Mouse (Mus musculus) embryonic facial prominence, embryonic 11.5 days (tissue): ENCODE data around the gene Fam198b. TPM values are rescaled to one million over a fixed set of nuclear protein-coding genes. Genes with fewer than 3 reads are reported as not detected.
A peak's percentile ranks its signal among the peaks of the same experiment; 100 is the strongest.

Experiments
- ATAC-seq: fragments of 200-750 bp; cut with Nextera tagmentation; replicated peaks from 2 replicates; pipeline ENCODE4 v1.8.0; 2017; ENCODE audit warnings: low read depth; ENCODE audit not compliant: insufficient number of reproducible peaks, low FRiP score, low TSS enrichment
- DNase-seq: peaks from one replicate; pipeline ENCODE4 v3.0.0-alpha.2; 2015; ENCODE audit warnings: low spot score
- H3K27ac ChIP-seq: fragments of 300-500 bp; sonication (generic); replicated peaks from 2 replicates; pipeline ENCODE4 v1.5.1; 2014; ENCODE audit warnings: mild to moderate bottlenecking, low read depth, low read length, control low read depth
- H3K27me3 ChIP-seq: fragments of 300-500 bp; sonication (generic); 2 replicates; pipeline ENCODE4 v1.6.1; 2014; ENCODE audit warnings: mild to moderate bottlenecking, low read length, moderate library complexity, mixed read lengths; ENCODE audit not compliant: control insufficient read depth, insufficient read depth
- H3K36me3 ChIP-seq: fragments of 300-500 bp; sonication (generic); replicated peaks from 2 replicates; pipeline ENCODE4 v1.6.1; 2014; ENCODE audit warnings: low read depth, mild to moderate bottlenecking, low read length, moderate library complexity, mixed read lengths; ENCODE audit not compliant: control insufficient read depth, insufficient read depth
- H3K4me1 ChIP-seq: fragments of 300-500 bp; sonication (generic); 2 replicates; pipeline ENCODE4 v1.6.1; 2014; ENCODE audit warnings: low read length, mixed read lengths; ENCODE audit not compliant: control insufficient read depth, insufficient read depth
- H3K4me2 ChIP-seq: fragments of 300-500 bp; sonication (generic); 2 replicates; pipeline ENCODE4 v1.6.1; 2014; ENCODE audit warnings: low read depth, mild to moderate bottlenecking, control low read depth, low read length, moderate library complexity
- H3K4me3 ChIP-seq: fragments of 300-500 bp; sonication (generic); 2 replicates; pipeline ENCODE4 v1.5.1; 2014; ENCODE audit warnings: low read depth, low read length, control low read depth
- H3K9ac ChIP-seq: fragments of 300-500 bp; sonication (generic); replicated peaks from 2 replicates; pipeline ENCODE4 v1.6.1; 2014; ENCODE audit warnings: mild to moderate bottlenecking, control low read depth, low read length
- H3K9me3 ChIP-seq: fragments of 300-500 bp; sonication (generic); replicated peaks from 2 replicates; pipeline ENCODE4 v1.6.1; 2016; ENCODE audit warnings: mild to moderate bottlenecking, low read length, inconsistent platforms, mixed read lengths; ENCODE audit not compliant: control insufficient read depth
- WGBS: fragments of 180-500 bp; shearing (Covaris S2); extraction: QIAGEN DNeasy Blood & Tissue Kit; methylation state at CpG from one replicate; pipeline ENCODE4 v1.1.7; 2014; 5-methylcytosine and 5-hydroxymethylcytosine counted together
- polyA plus RNA-seq: library from polyadenylated mRNA; unstranded; fragments of >200 nt; fragmentation: Nextera tagmentation; extraction: Ambion mirVana; gene quantifications from 2 replicates; pipeline ENCODE4 v1.2.1, GENCODE M21; 2014

Gene Fam198b
- 2.5 and 3.2 TPM in 2 replicates for polyA plus RNA-seq

GRCm38 (mm10) chr3:79884305-79884704 lies at the start of gene Fam198b:
Fam198b (plus strand) TSS chr3:79884533.
- Histone ChIP-seq H3K4me2 (no peak within 1 kb of the TSS), H3K36me3 (no peaks in the 10 kb centered on the region), H3K9ac (no peak within 1 kb of the TSS), H3K27ac (no peak within 1 kb of the TSS), H3K9me3 (no peaks in the 10 kb centered on the region), H3K27me3 (no peaks in the 10 kb centered on the region), H3K4me1 (no peaks in the 10 kb centered on the region), H3K4me3 (no peak within 1 kb of the TSS)
- WGBS: 65% methylated on average over 5 of the region's 5 CpGs
- ATAC-seq: no peak
- DNase-seq: no peak

- ATAC-seq: no peak
- WGBS: 62% methylated on average over 6 of the region's 6 CpGs
- no peak overlapping the region for H3K27ac ChIP-seq
Measured at GRCm38 (mm10) chr3:79838751-79839150, 45.6 kb upstream of the Fam198b start.

GRCm38 (mm10) chr3:79841475-79841874 lies 42.9 kb upstream of the Fam198b start:
- no peaks in the 10 kb centered on the region for H3K9me3 ChIP-seq
- no peaks in the 10 kb centered on the region for H3K4me1 ChIP-seq
- H3K27ac ChIP-seq: no peak overlapping the region
- H3K4me2 ChIP-seq: peak overlapping the region; percentile 19; the same call in 1 of the 2 replicates
- ATAC-seq: no peak
- no peak overlapping the region for H3K4me3 ChIP-seq
- H3K27me3 ChIP-seq: no peaks in the 10 kb centered on the region
- no peak overlapping the region for H3K9ac ChIP-seq
- H3K36me3 ChIP-seq: no peaks in the 10 kb centered on the region
- DNase-seq: no peak
- 83% methylated on average over 6 of the region's 6 CpGs for WGBS

More at GRCm38 (mm10) chr3:79838751-79839150, 45.6 kb upstream of the Fam198b start:
- Histone ChIP-seq H3K4me1 (no peaks in the 10 kb centered on the region), H3K36me3 (no peaks in the 10 kb centered on the region), H3K4me2 (no peak overlapping the region), H3K9ac (no peak overlapping the region), H3K4me3 (no peak overlapping the region), H3K27me3 (no peaks in the 10 kb centered on the region), H3K9me3 (no peaks in the 10 kb centered on the region)
- DNase-seq: peak; percentile 24

- no peaks in the 10 kb centered on the region for H3K4me1 ChIP-seq
- no peaks in the 10 kb centered on the region for H3K27me3 ChIP-seq
- H3K4me3 ChIP-seq: peak overlapping the region; percentile 52
- no peak overlapping the region for H3K27ac ChIP-seq
- ATAC-seq: peak; percentile 63
- peak overlapping the region; percentile 70 for H3K4me2 ChIP-seq
- DNase-seq: peak; percentile 90
- WGBS: 12% methylated on average over 12 of the region's 12 CpGs
- H3K9me3 ChIP-seq: no peaks in the 10 kb centered on the region
- no peaks in the 10 kb centered on the region for H3K36me3 ChIP-seq
- peak overlapping the region; percentile 67; the same call in 1 of the 2 replicates for H3K9ac ChIP-seq
Measured at GRCm38 (mm10) chr3:79842165-79842564, 42.2 kb upstream of the Fam198b start.

GRCm38 (mm10) chr3:79842616-79843016 lies 41.7 kb upstream of the Fam198b start:
- Histone ChIP-seq H3K4me1 (no peaks in the 10 kb centered on the region), H3K9me3 (no peaks in the 10 kb centered on the region), H3K27me3 (no peaks in the 10 kb centered on the region), H3K27ac (no peak overlapping the region), H3K4me3 (peak overlapping the region; percentile 52), H3K36me3 (no peaks in the 10 kb centered on the region), H3K9ac (peak overlapping the region; percentile 67), H3K4me2 (peak overlapping the region; percentile 70)
- ATAC-seq: peak; percentile 90
- WGBS: under 1% methylated on average over 19 of the region's 19 CpGs
- DNase-seq: peak; percentile 84

- no peak for ATAC-seq
- no peak overlapping the region for H3K27ac ChIP-seq
- H3K4me1 ChIP-seq: no peaks in the 10 kb centered on the region
- no peak overlapping the region for H3K4me2 ChIP-seq
- no peak for DNase-seq
- H3K27me3 ChIP-seq: no peaks in the 10 kb centered on the region
- H3K9me3 ChIP-seq: no peaks in the 10 kb centered on the region
- H3K9ac ChIP-seq: no peak overlapping the region
- no peaks in the 10 kb centered on the region for H3K36me3 ChIP-seq
- no peak overlapping the region for H3K4me3 ChIP-seq
- 93% methylated on average over 9 of the region's 9 CpGs for WGBS
Measured at GRCm38 (mm10) chr3:79843999-79844398, 40.3 kb upstream of the Fam198b start.

GRCm38 (mm10) chr3:79846633-79847032 lies 37.7 kb upstream of the Fam198b start:
- Histone ChIP-seq H3K36me3 (no peaks in the 10 kb centered on the region), H3K4me3 (no peak overlapping the region), H3K4me2 (no peak overlapping the region), H3K4me1 (no peaks in the 10 kb centered on the region), H3K27ac (no peak overlapping the region), H3K9ac (no peak overlapping the region), H3K27me3 (no peaks in the 10 kb centered on the region), H3K9me3 (no peaks in the 10 kb centered on the region)
- no peak for DNase-seq
- no peak for ATAC-seq
- WGBS: 77% methylated on average over 5 of the region's 5 CpGs

GRCm38 (mm10) chr3:79848841-79849240 lies 35.5 kb upstream of the Fam198b start:
- 40% methylated on average over 4 of the region's 4 CpGs for whole genome bisulfite sequencing
- H3K9ac ChIP-seq: no peak overlapping the region
- H3K9me3 ChIP-seq: no peaks in the 10 kb centered on the region
- H3K4me2 ChIP-seq: no peak overlapping the region
- H3K36me3 ChIP-seq: no peaks in the 10 kb centered on the region
- no peak overlapping the region for H3K27ac ChIP-seq
- ATAC-seq (no peak), DNase-seq (no peak)
- H3K4me1 ChIP-seq: no peaks in the 10 kb centered on the region
- no peaks in the 10 kb centered on the region for H3K27me3 ChIP-seq
- H3K4me3 ChIP-seq: no peak overlapping the region
